Mouse (Mus musculus) layer of hippocampus, postnatal 10 days (tissue): Measurements from ENCODE around the gene 4933402N03Rik. TPM values are rescaled to one million over a fixed set of nuclear protein-coding genes. Genes with fewer than 3 reads are reported as not detected.

ENCODE experiments used
- DNase-seq, 2 experiments: peaks; one replicate each; pipeline ENCODE4 v3.0.0; 2021; ENCODE audit warnings: low spot score in 2 of 2
- long read RNA-seq: library from polyadenylated mRNA; stranded (forward); transcript quantifications from one replicate; pipeline ENCODE4 v2.0.0, GENCODE M21; 2023
- total RNA-seq, 2 experiments: library from RNA; stranded (reverse); gene quantifications; 2 replicates each; pipeline ENCODE4 v1.2.3; 2021

The 4933402N03Rik gene
- not detected for total RNA-seq
- long read RNA-seq = 0 reads

DNA sequence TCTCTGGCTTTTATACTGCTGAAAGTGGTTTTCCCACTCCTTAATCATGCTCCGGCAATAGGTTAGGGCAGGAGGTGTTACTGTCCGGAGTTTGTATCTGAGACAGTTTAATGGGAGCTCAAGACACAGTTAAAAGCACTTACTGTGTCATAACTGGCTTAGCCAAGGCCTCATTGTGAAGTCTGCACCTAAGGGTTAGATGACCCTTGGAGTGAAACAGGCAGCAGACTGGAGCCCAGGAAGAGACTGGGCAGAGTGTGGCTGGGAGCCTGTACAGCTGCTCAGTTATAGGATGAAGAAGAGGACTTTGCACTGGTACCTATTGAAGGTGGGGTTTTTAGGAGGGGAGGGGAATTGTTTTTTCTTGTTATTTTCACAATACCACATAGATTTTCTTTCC is at the start of gene 4933402N03Rik:
Gene 4933402N03Rik (minus strand): TSS at position 101 of the 400 bp plus-strand sequence.
- DNase-seq = no peak

DNA sequence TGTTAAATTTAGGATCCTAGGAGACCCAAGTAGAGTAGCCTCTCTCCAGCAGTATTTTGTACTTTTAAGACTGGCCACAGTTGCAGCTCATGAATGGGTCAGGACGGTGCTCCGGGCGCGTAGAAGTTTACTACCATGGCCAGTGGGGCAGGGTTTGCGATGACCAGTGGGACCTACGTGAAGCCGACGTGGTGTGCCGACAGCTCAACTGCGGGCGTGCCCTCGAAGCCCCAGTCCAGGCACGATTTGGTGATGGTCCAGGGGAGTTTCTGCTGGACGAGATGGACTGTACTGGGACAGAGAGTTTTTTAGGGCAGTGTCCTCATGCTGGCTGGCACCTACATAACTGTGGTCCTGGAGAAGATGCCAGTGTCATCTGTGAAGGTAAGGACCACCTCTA is 41.9 kb upstream of the 4933402N03Rik start:
- no peak for DNase-seq

- no peak for DNase-seq
Observed at GRCm38 (mm10) chr7:131187047-131187446, 40.9 kb upstream of the 4933402N03Rik start.

DNA sequence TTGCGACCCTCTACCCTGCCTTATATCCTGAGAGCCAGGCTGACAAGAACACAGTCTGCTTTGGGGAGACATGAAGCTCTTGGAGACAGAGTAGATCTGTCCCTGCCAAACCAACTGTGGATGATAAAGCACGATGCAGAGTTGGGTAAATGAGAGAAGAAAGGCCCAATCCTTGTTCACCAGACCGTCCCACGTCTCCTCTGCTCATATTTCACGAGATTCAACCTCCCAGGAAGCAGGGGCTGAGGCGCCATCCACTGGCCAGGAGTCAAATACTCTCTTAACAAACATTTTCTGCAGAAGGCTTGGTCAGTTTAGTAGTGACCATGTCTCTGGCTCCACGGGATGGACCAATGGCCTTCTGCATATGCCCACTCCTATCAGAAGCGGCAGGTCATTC is 38.2 kb upstream of the 4933402N03Rik start:
- no peak for DNase-seq

- DNase-seq = peak; percentile 20 to 50
Observed at GRCm38 (mm10) chr7:131182685-131183084, 36.6 kb upstream of the 4933402N03Rik start.

DNA sequence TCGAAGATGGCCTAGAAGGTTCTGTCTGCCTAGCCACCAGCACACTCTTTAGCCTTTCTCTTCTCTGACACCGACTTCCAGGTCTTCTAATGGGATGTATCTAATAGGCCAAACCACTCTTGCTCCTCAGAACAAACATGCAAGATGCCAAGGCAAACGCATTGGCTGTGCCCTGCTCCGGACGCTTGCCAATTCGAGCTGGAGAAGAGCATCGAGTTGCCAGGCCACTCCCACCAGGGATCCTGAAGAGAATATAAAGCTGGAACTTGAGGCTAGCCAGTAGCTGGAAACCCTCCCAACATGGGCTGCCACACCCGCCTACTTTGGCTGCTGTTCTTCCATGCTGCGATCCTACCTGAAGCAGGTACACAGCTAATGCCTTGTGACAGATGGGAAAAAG is 28.0 kb upstream of the 4933402N03Rik start, which contains the start of gene 5430419D17Rik:
Gene 5430419D17Rik (plus strand): TSS at position 282 of the 400 bp plus-strand sequence.
- DNase-seq = peak; percentile 9 to 19

DNA sequence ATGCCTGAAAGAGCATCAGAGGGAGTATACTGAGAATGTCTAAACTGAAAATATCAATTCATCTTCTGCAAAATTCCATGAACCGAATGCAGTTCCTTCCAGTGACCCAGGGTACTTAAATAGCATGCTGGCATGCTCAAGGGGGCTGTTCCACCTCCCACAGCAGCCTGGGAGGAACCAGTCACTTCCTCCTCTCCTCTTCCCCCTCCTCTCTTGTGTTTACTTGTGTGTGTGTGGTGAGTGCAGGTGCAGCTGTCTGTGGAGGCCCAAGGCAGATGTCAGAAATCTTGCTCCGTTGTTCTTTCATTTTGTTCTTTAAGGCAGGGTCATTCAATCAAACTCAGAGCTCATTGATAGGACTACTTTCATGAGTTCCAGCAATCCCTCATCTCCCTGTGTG is 23.0 kb upstream of the 4933402N03Rik start:
- DNase-seq = no peak

- no peak for DNase-seq
Observed at GRCm38 (mm10) chr7:131167771-131168170, 21.7 kb upstream of the 4933402N03Rik start.

- DNase-seq = no peak
Observed at GRCm38 (mm10) chr7:131162251-131162650, 16.1 kb upstream of the 4933402N03Rik start.

DNA sequence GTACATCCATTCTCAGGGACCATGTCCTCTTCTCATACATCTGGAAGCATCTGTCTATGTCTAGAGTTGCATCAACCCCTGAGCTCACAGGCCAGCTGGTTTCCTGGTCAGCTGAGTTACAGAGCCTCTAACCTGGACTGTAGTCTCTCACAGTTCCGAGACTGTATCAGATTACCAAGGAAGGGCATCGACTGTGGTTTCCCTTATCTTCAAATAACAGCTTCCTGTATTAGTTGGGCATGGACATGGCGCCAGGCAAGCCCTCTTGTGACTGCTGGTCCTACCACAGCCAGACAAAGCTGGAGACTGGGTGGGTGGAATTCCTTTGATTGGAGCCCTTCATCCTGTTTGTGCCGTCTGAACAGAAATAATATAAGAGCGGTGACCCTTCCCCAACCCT is 6.9 kb upstream of the 4933402N03Rik start:
- DNase-seq = no peak

- no peak for DNase-seq
Observed at GRCm38 (mm10) chr7:131150179-131150578, 4.1 kb upstream of the 4933402N03Rik start.

GRCm38 (mm10) chr7:131133181-131133580 is 12.9 kb downstream of the 4933402N03Rik start:
- no peak for DNase-seq

GRCm38 (mm10) chr7:131130021-131130420 is 16.1 kb downstream of the 4933402N03Rik start:
- no peak for DNase-seq

- DNase-seq = peak; percentile 13 to 23
Observed at GRCm38 (mm10) chr7:131122210-131122807, 23.8 kb downstream of the 4933402N03Rik start.

GRCm38 (mm10) chr7:131114434-131114833 is 31.7 kb downstream of the 4933402N03Rik start:
- DNase-seq = no peak

DNA sequence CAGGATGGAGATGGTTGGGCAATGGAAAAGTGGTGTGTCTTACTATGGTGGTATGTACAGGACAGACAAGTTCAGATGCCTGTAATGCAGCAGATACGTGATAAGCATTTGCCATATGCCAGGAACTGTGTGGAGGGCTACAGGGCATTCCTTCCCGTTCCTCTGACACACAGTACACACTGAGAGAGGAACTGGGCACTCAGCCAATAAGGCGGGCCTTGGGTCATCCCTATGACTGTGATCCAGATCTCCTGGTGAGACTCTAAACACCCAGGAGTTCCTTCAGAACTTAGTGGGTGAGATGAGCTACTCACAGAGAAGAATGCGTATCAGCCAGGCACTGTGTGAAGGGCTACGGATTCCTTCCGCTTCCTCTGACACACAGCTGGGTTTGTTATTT is 32.4 kb downstream of the 4933402N03Rik start:
- DNase-seq = no peak

- peak; percentile 79 to 84 for DNase-seq
Observed at GRCm38 (mm10) chr7:131112486-131112885, 33.6 kb downstream of the 4933402N03Rik start.

Other genes with a start within 250 kb of the 4933402N03Rik start
- 100 to 1,000 TPM; 228 to 241 TPM for gene Htra1, start 210.2 kb downstream of the 4933402N03Rik start, total RNA-seq
- gene Dmbt1, start 114.3 kb downstream of the 4933402N03Rik start, total RNA-seq = not detected
- gene 5430419D17Rik, start 28.1 kb upstream of the 4933402N03Rik start, total RNA-seq = under 1 TPM in 1 of 2 experiments, not detected in 1; 0.05 TPM
- not detected for gene Cuzd1, start 176.0 kb upstream of the 4933402N03Rik start, total RNA-seq
- under 1 TPM in 1 of 2 experiments, not detected in 1; 0.57 TPM for gene Fam24b, start 183.2 kb upstream of the 4933402N03Rik start, total RNA-seq
- gene Fam24a, start 187.6 kb upstream of the 4933402N03Rik start, total RNA-seq = not detected
- gene 2310057M21Rik, start 216.4 kb upstream of the 4933402N03Rik start, total RNA-seq = 10 to 100 TPM; 31.2 to 33.1 TPM
- gene Pstk, start 224.8 kb upstream of the 4933402N03Rik start, total RNA-seq = 10 to 100 TPM; 30.7 to 42.4 TPM